Mouse (Mus musculus): ENCODE measurements at regions not wholly inside any gene's neighbourhood (a gene's known extent, or its start where the extent isn't known, plus 50 kb on each side); places are given as distances from the start of the nearest gene placed in this dataset.

DNA sequence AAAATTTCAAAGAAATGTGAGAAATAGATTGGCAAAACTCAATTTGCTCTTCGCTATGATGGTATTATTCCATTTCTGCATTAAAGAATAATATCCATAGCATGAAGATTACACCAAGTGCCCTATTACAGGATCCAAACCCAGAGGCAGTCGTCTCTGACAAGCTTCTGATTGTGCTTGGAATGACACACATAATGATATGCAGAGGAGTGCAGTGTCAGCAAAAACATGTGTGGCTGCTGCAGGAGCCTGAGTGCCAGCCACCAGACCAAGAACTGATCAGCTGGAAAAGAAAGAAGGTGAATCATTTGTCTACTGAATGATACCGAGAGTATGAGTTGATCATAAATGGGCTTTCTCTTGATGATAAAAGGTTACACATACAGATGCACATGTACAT lies 137.3 kb downstream of the Il15 start:
- no peak overlapping the region for H3K27ac ChIP-seq (ENCODE audit: low read depth, low read length)
- H3K36me3 ChIP-seq (ENCODE audit: control insufficient read depth, insufficient read depth, low read length) = no peaks in the 10 kb centered on the region
- H3K4me1 ChIP-seq (ENCODE audit: control insufficient read depth, insufficient read depth, low read length) = no peaks in the 10 kb centered on the region
- ATAC-seq (ENCODE audit: low read depth) = no peak
- no peak overlapping the region for H3K9ac ChIP-seq (replicated peaks; ENCODE audit: low read depth, low read length)
- no peaks in the 10 kb centered on the region for H3K27me3 ChIP-seq (ENCODE audit: control insufficient read depth, insufficient read depth, low read length)
- no peak overlapping the region for H3K4me2 ChIP-seq (ENCODE audit: low read depth, low read length)
- WGBS = 68% methylated on average over 3 of the region's 3 CpGs
- H3K9me3 ChIP-seq (ENCODE audit: control insufficient read depth, low read length) = no peaks in the 10 kb centered on the region
- no peak overlapping the region for H3K4me3 ChIP-seq (ENCODE audit: low read depth, low read length)

GRCm38 (mm10) chr8:82262196-82262595 lies 140.8 kb downstream of the Il15 start:
- no peaks in the 10 kb centered on the region for H3K4me1 ChIP-seq (ENCODE audit: control insufficient read depth, insufficient read depth, low read length)
- no peak overlapping the region for H3K4me2 ChIP-seq (ENCODE audit: low read depth, low read length)
- H3K9me3 ChIP-seq (ENCODE audit: control insufficient read depth, low read length) = no peaks in the 10 kb centered on the region
- 60% methylated on average over 4 of the region's 4 CpGs for WGBS
- H3K27ac ChIP-seq (ENCODE audit: low read depth, low read length) = no peak overlapping the region
- H3K9ac ChIP-seq (replicated peaks; ENCODE audit: low read depth, low read length) = no peak overlapping the region
- H3K36me3 ChIP-seq (ENCODE audit: control insufficient read depth, insufficient read depth, low read length) = no peaks in the 10 kb centered on the region
- no peak overlapping the region for H3K4me3 ChIP-seq (ENCODE audit: low read depth, low read length)
- H3K27me3 ChIP-seq (ENCODE audit: control insufficient read depth, insufficient read depth, low read length) = no peaks in the 10 kb centered on the region
- ATAC-seq (ENCODE audit: low read depth) = no peak

DNA sequence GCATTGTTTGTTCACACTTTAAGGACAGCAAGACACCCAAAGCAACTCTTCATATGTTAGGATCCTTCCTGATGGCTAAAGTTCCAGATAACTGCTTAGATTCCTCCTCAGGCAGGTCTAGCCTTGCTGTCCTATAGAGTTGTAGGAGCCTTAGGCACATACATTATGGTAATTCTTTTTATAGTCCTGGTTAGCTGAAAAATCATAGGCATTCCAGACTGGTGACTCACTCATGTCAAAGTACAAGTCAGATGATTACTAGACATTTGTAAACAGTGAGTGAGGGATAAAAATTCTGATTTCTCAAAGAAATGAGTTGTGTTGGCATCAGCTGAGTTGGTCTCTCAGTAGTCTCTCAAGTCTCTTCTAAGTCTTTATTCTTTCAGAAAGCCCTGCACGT lies 142.4 kb downstream of the Il15 start:
- H3K4me2 ChIP-seq (ENCODE audit: low read depth, low read length) = no peak overlapping the region
- H3K4me1 ChIP-seq (ENCODE audit: control insufficient read depth, insufficient read depth, low read length) = no peaks in the 10 kb centered on the region
- no peaks in the 10 kb centered on the region for H3K9me3 ChIP-seq (ENCODE audit: control insufficient read depth, low read length)
- no peak for ATAC-seq (ENCODE audit: low read depth)
- H3K27me3 ChIP-seq (ENCODE audit: control insufficient read depth, insufficient read depth, low read length) = no peaks in the 10 kb centered on the region
- 81% methylated on average over 1 of the region's 1 CpGs for WGBS
- no peak overlapping the region for H3K27ac ChIP-seq (ENCODE audit: low read depth, low read length)
- no peak overlapping the region for H3K4me3 ChIP-seq (ENCODE audit: low read depth, low read length)
- no peaks in the 10 kb centered on the region for H3K36me3 ChIP-seq (ENCODE audit: control insufficient read depth, insufficient read depth, low read length)
- no peak overlapping the region for H3K9ac ChIP-seq (replicated peaks; ENCODE audit: low read depth, low read length)

DNA sequence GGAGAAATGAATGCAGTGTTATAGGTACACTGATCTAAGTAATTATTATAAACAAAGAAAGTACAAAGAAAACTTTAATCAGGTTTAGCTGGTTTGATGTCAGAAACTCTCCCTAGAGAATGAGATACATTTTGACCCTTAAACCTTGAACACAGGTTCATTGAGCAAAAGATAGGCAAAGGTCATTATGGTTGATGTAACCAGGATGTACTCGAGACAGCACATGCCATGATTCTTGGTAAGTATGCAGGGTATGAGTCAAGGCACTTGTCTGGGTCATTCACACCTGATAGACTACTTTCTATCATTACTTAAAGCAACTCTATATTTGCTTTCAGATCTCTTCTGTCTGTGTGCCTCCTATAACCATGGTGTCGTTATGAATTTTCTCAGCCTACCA lies 147.2 kb downstream of the Il15 start:
- H3K36me3 ChIP-seq (ENCODE audit: control insufficient read depth, insufficient read depth, low read length) = no peaks in the 10 kb centered on the region
- no peaks in the 10 kb centered on the region for H3K4me1 ChIP-seq (ENCODE audit: control insufficient read depth, insufficient read depth, low read length)
- no peak overlapping the region for H3K9ac ChIP-seq (replicated peaks; ENCODE audit: low read depth, low read length)
- no peak overlapping the region for H3K27ac ChIP-seq (ENCODE audit: low read depth, low read length)
- no peak for ATAC-seq (ENCODE audit: low read depth)
- H3K4me3 ChIP-seq (ENCODE audit: low read depth, low read length) = no peak overlapping the region
- WGBS = 91% methylated on average over 2 of the region's 2 CpGs
- H3K4me2 ChIP-seq (ENCODE audit: low read depth, low read length) = no peak overlapping the region
- H3K9me3 ChIP-seq (ENCODE audit: control insufficient read depth, low read length) = no peaks in the 10 kb centered on the region
- H3K27me3 ChIP-seq (ENCODE audit: control insufficient read depth, insufficient read depth, low read length) = no peaks in the 10 kb centered on the region

DNA sequence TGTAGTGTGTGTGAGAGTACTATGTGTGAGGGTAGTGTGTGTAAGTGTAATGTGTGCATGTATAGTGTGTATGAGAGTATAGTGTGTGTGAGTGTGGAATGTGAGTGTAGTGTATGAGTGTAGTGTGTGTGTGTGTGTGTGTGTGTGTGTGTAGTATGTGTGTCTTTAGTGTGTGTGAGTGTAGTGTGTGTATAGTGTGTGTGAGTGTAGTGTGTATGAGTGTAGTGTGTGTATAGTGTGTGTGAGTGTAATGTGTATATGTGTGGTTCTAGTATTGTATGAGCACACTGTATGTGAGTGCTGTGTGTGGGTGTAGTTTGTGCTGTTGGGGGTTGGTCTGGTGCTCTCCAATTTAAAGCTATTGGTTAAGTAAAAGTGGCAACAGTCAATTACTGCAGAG lies 150.6 kb downstream of the Il15 start:
- no peak overlapping the region for H3K9ac ChIP-seq (replicated peaks; ENCODE audit: low read depth, low read length)
- ATAC-seq (ENCODE audit: low read depth) = no peak
- H3K4me3 ChIP-seq (ENCODE audit: low read depth, low read length) = no peak overlapping the region
- no peaks in the 10 kb centered on the region for H3K27me3 ChIP-seq (ENCODE audit: control insufficient read depth, insufficient read depth, low read length)
- H3K9me3 ChIP-seq (ENCODE audit: control insufficient read depth, low read length) = no peaks in the 10 kb centered on the region
- no peak overlapping the region for H3K27ac ChIP-seq (ENCODE audit: low read depth, low read length)
- H3K4me1 ChIP-seq (ENCODE audit: control insufficient read depth, insufficient read depth, low read length) = no peaks in the 10 kb centered on the region
- no peaks in the 10 kb centered on the region for H3K36me3 ChIP-seq (ENCODE audit: control insufficient read depth, insufficient read depth, low read length)
- H3K4me2 ChIP-seq (ENCODE audit: low read depth, low read length) = no peak overlapping the region

DNA sequence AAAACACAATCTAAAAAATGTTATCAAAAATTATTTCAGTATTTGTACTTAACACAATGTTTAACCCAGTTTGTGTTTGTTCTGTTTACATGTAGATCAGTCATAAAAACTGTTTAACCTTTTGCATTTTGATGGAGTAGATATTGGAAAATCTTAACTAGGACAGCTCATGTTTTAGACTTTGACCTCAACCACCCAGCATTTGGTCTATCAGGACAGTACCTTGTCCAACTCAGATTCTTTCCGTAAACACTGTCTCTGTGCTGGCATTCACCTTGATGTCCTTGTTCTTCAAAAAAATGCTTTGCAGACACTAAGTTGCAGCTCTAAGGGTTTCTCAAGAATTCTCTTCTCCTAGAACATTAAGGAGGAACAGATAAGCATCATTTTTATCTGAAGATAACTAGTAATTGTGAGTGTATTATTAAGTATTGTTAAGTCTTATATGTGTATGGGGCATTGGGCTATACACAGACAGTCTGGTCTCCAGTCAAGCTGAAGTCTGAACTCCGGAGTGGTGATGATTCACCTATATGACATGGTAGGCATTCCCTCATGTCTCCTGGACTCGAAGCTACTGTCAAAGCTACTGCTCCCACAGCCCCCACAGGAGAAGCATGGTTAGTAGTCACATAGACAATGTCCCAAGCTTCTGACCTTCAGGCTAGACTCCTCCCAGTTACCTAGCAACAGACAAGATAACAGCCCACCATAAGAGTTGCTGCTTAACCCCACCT lies 153.0 kb downstream of the Il15 start:
- ATAC-seq (ENCODE audit: low read depth) = no peak
- Histone ChIP-seq H3K4me2 (ENCODE audit: low read depth, low read length) (no peak overlapping the region), H3K27me3 (ENCODE audit: control insufficient read depth, insufficient read depth, low read length) (no peaks in the 10 kb centered on the region), H3K4me1 (ENCODE audit: control insufficient read depth, insufficient read depth, low read length) (no peaks in the 10 kb centered on the region), H3K27ac (ENCODE audit: low read depth, low read length) (no peak overlapping the region), H3K9me3 (ENCODE audit: control insufficient read depth, low read length) (no peaks in the 10 kb centered on the region), H3K36me3 (ENCODE audit: control insufficient read depth, insufficient read depth, low read length) (no peaks in the 10 kb centered on the region), H3K4me3 (ENCODE audit: low read depth, low read length) (no peak overlapping the region), H3K9ac (replicated peaks; ENCODE audit: low read depth, low read length) (no peak overlapping the region)
- whole genome bisulfite sequencing = 94% methylated on average over 3 of the region's 3 CpGs

- Histone ChIP-seq H3K36me3 (ENCODE audit: control insufficient read depth, insufficient read depth, low read length) (no peaks in the 10 kb centered on the region), H3K27ac (ENCODE audit: low read depth, low read length) (no peak overlapping the region), H3K4me2 (ENCODE audit: low read depth, low read length) (no peak overlapping the region), H3K9ac (replicated peaks; ENCODE audit: low read depth, low read length) (no peak overlapping the region), H3K9me3 (ENCODE audit: control insufficient read depth, low read length) (no peaks in the 10 kb centered on the region), H3K4me3 (ENCODE audit: low read depth, low read length) (no peak overlapping the region), H3K4me1 (ENCODE audit: control insufficient read depth, insufficient read depth, low read length) (no peaks in the 10 kb centered on the region), H3K27me3 (ENCODE audit: control insufficient read depth, insufficient read depth, low read length) (no peaks in the 10 kb centered on the region)
- WGBS = 83% methylated on average over 2 of the region's 2 CpGs
- ATAC-seq (ENCODE audit: low read depth) = no peak
Measured at GRCm38 (mm10) chr8:82244076-82244475, 158.9 kb downstream of the Il15 start.

- H3K9ac ChIP-seq (replicated peaks; ENCODE audit: low read depth, low read length) = no peak overlapping the region
- no peaks in the 10 kb centered on the region for H3K36me3 ChIP-seq (ENCODE audit: control insufficient read depth, insufficient read depth, low read length)
- no peak overlapping the region for H3K27ac ChIP-seq (ENCODE audit: low read depth, low read length)
- no peaks in the 10 kb centered on the region for H3K27me3 ChIP-seq (ENCODE audit: control insufficient read depth, insufficient read depth, low read length)
- 76% methylated on average over 2 of the region's 2 CpGs for WGBS
- H3K4me1 ChIP-seq (ENCODE audit: control insufficient read depth, insufficient read depth, low read length) = no peaks in the 10 kb centered on the region
- no peaks in the 10 kb centered on the region for H3K9me3 ChIP-seq (ENCODE audit: control insufficient read depth, low read length)
- no peak for ATAC-seq (ENCODE audit: low read depth)
- no peak overlapping the region for H3K4me3 ChIP-seq (ENCODE audit: low read depth, low read length)
- no peak overlapping the region for H3K4me2 ChIP-seq (ENCODE audit: low read depth, low read length)
Measured at GRCm38 (mm10) chr8:82229883-82230282, 173.1 kb downstream of the Il15 start.

- H3K4me2 ChIP-seq (ENCODE audit: low read depth, low read length) = no peak overlapping the region
- peaks cover 5% of the 10 kb centered on the region; the same call in 1 of the 2 replicates for H3K4me1 ChIP-seq (ENCODE audit: control insufficient read depth, insufficient read depth, low read length)
- no peak overlapping the region for H3K27ac ChIP-seq (ENCODE audit: low read depth, low read length)
- no peaks in the 10 kb centered on the region for H3K9me3 ChIP-seq (ENCODE audit: control insufficient read depth, low read length)
- H3K4me3 ChIP-seq (ENCODE audit: low read depth, low read length) = no peak overlapping the region
- ATAC-seq (ENCODE audit: low read depth) = 0 out of 2 replicates have a peak, but pooled peaks have one; percentile 9
- no peaks in the 10 kb centered on the region for H3K36me3 ChIP-seq (ENCODE audit: control insufficient read depth, insufficient read depth, low read length)
- no peaks in the 10 kb centered on the region for H3K27me3 ChIP-seq (ENCODE audit: control insufficient read depth, insufficient read depth, low read length)
- H3K9ac ChIP-seq (replicated peaks; ENCODE audit: low read depth, low read length) = no peak overlapping the region
- 34% methylated on average over 3 of the region's 3 CpGs for WGBS
Measured at GRCm38 (mm10) chr8:82201746-82202145, 201.3 kb downstream of the Il15 start.

Measured in neural tube, embryonic 14.5 days (tissue).